Mouse (Mus musculus) forebrain, embryonic 11.5 days (tissue): ENCODE results near the gene Smyd1. TPM values are rescaled to one million over a fixed set of nuclear protein-coding genes. Genes with fewer than 3 reads are reported as not detected.

Experiments used
- ATAC-seq: fragments of 200-750 bp; cut with Nextera tagmentation; replicated peaks from 2 replicates; pipeline ENCODE4 v1.8.0; 2017; ENCODE audit warnings: moderate TSS enrichment; ENCODE audit not compliant: low FRiP score
- DNase-seq: peaks from one replicate; pipeline ENCODE4 v3.0.0-alpha.2; 2017; ENCODE audit warnings: low spot score
- H3K27ac ChIP-seq: fragments of 300-500 bp; sonication (generic); 2 replicates; pipeline ENCODE4 v1.5.1; 2014; ENCODE audit warnings: low read depth, low read length
- H3K27me3 ChIP-seq: fragments of 300-500 bp; sonication (generic); 2 replicates; pipeline ENCODE4 v1.6.1; 2014; ENCODE audit warnings: mild to moderate bottlenecking, low read length, mixed read lengths; ENCODE audit not compliant: control insufficient read depth, insufficient read depth
- H3K36me3 ChIP-seq: fragments of 300-500 bp; sonication (generic); 2 replicates; pipeline ENCODE4 v1.6.1; 2014; ENCODE audit warnings: mild to moderate bottlenecking, low read length, moderate library complexity, mixed read lengths; ENCODE audit not compliant: control insufficient read depth, insufficient read depth
- H3K4me1 ChIP-seq: fragments of 300-500 bp; sonication (generic); replicated peaks from 2 replicates; pipeline ENCODE4 v1.6.1; 2014; ENCODE audit warnings: low read length, mixed read lengths; ENCODE audit not compliant: control insufficient read depth, insufficient read depth
- H3K4me2 ChIP-seq: fragments of 300-500 bp; sonication (generic); 2 replicates; pipeline ENCODE4 v1.6.1; 2014; ENCODE audit warnings: low read depth, mild to moderate bottlenecking, low read length, moderate library complexity, mixed read lengths; ENCODE audit not compliant: severe bottlenecking
- H3K4me3 ChIP-seq: fragments of 300-500 bp; sonication (generic); 2 replicates; pipeline ENCODE4 v1.5.1; 2014; ENCODE audit warnings: low read depth, low read length
- H3K9ac ChIP-seq: fragments of 300-500 bp; sonication (generic); 2 replicates; pipeline ENCODE4 v1.6.1; 2014; ENCODE audit warnings: low read length
- H3K9me3 ChIP-seq: fragments of 300-500 bp; sonication (generic); 2 replicates; pipeline ENCODE4 v1.6.1; 2016; ENCODE audit warnings: low read length, mixed read lengths; ENCODE audit not compliant: control insufficient read depth
- WGBS: fragments of 180-500 bp; shearing (Covaris S2); extraction: QIAGEN DNeasy Blood & Tissue Kit; methylation state at CpG from one replicate; pipeline ENCODE4 v1.1.7; 2014; 5-methylcytosine and 5-hydroxymethylcytosine counted together
- polyA plus RNA-seq: library from polyadenylated mRNA; unstranded; fragments of >200 nt; fragmentation: Nextera tagmentation; extraction: Ambion mirVana; gene quantifications from 2 replicates; pipeline ENCODE4 v1.2.1, GENCODE M21; 2014

Gene Smyd1
- polyA plus RNA-seq, 1 experiment from 2014 or later = 0.17 TPM

DNA sequence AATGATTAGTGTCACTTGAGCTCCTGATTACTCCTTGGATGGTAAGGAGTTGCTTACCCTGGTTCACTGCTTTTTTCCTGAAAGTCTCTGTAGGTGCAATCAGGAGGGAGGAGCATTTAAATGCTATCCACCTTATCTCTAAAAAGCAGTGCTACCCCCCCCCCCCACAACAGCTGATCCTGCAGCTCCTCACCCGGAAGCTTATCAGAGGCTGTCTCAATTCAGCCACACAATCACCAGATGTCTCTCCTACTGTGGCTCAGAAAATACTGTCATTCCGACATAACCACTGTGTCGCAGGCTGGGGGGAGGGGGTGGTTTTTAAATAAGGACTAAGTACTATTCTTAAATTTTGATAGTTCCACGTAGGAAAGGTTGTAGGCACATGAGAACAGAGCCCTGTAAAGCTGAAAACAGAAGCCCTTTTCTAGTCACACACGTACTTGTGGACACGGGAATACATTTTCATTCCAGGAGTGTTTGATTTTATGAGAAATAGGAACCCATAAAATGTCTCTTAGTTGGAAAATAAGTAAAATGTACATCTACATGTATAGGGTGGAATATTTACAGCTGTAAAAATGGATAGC, 61.9 kb downstream of the Smyd1 start:
- no peak overlapping the region for H3K4me2 ChIP-seq
- 70% methylated on average over 6 of the region's 6 CpGs for WGBS
- no peaks in the 10 kb centered on the region for H3K27me3 ChIP-seq
- no peak for DNase-seq
- no peak overlapping the region for H3K27ac ChIP-seq
- no peak overlapping the region for H3K9ac ChIP-seq
- no peaks in the 10 kb centered on the region for H3K36me3 ChIP-seq
- H3K4me3 ChIP-seq = no peak overlapping the region
- H3K9me3 ChIP-seq = no peaks in the 10 kb centered on the region
- no peaks in the 10 kb centered on the region for H3K4me1 ChIP-seq
- ATAC-seq = no peak

DNA sequence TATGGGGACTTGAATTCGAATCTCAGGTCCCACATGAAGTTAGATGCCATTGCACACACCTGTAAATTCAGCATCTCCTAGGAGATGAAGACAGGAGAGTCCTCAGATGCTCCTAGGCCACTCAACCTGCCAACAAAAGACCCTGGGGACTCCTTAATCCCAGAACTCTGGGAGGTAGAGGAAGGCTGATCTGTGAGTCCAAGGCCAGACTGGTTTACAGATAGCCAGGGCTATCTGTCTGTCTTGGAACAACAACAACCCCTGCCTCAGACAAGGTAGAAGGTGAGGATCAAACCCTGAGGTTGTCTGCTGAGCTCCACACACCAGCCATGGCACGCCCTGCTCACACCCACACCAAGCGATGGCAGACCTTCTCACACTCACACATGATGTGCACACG, 62.9 kb downstream of the Smyd1 start:
- no peaks in the 10 kb centered on the region for H3K27me3 ChIP-seq
- no peaks in the 10 kb centered on the region for H3K4me1 ChIP-seq
- H3K4me2 ChIP-seq = no peak overlapping the region
- 89% methylated on average over 4 of the region's 4 CpGs for WGBS
- H3K36me3 ChIP-seq = no peaks in the 10 kb centered on the region
- H3K27ac ChIP-seq = no peak overlapping the region
- DNase-seq (no peak), ATAC-seq (no peak)
- H3K9me3 ChIP-seq = no peaks in the 10 kb centered on the region
- H3K4me3 ChIP-seq = no peak overlapping the region
- no peak overlapping the region for H3K9ac ChIP-seq

DNA sequence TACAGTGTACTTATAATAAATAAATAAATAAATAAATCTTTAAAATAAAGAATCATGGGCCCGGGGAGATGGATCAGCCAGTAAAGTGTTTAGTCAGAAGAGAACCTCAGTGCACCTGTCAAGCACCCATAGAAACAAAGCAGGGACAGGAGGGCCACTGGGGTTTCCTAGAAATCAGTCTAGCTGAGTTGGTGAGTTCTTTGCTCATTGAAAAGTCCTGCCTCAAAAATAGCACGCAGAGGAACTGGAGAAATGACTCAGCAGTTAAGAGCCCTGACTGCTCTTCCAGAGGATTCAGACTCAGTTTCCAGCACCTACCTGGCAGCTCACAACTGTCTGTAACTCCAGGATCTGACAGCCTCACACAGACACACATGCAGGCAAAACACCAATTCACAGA, 63.5 kb downstream of the Smyd1 start:
- H3K9me3 ChIP-seq = no peaks in the 10 kb centered on the region
- H3K4me1 ChIP-seq = no peaks in the 10 kb centered on the region
- no peak overlapping the region for H3K9ac ChIP-seq
- H3K36me3 ChIP-seq = no peaks in the 10 kb centered on the region
- no peak for ATAC-seq
- no peak overlapping the region for H3K4me3 ChIP-seq
- 82% methylated on average over 2 of the region's 2 CpGs for WGBS
- H3K27me3 ChIP-seq = no peaks in the 10 kb centered on the region
- no peak for DNase-seq
- H3K4me2 ChIP-seq = no peak overlapping the region
- H3K27ac ChIP-seq = no peak overlapping the region

- DNase-seq (no peak), ATAC-seq (no peak)
- H3K4me3 ChIP-seq = no peak overlapping the region
- H3K4me2 ChIP-seq = no peak overlapping the region
- no peaks in the 10 kb centered on the region for H3K36me3 ChIP-seq
- H3K4me1 ChIP-seq = no peaks in the 10 kb centered on the region
- 81% methylated on average over 1 of the region's 1 CpGs for WGBS
- H3K9ac ChIP-seq = no peak overlapping the region
- H3K27ac ChIP-seq = no peak overlapping the region
- H3K27me3 ChIP-seq = no peaks in the 10 kb centered on the region
- no peaks in the 10 kb centered on the region for H3K9me3 ChIP-seq
Measured at GRCm38 (mm10) chr6:71257375-71257774, 64.7 kb downstream of the Smyd1 start.

- WGBS = 93% methylated on average over 10 of the region's 10 CpGs
- ATAC-seq = no peak
- no peak overlapping the region for H3K9ac ChIP-seq
Measured at GRCm38 (mm10) chr6:71256166-71256565, 65.9 kb downstream of the Smyd1 start.

DNA sequence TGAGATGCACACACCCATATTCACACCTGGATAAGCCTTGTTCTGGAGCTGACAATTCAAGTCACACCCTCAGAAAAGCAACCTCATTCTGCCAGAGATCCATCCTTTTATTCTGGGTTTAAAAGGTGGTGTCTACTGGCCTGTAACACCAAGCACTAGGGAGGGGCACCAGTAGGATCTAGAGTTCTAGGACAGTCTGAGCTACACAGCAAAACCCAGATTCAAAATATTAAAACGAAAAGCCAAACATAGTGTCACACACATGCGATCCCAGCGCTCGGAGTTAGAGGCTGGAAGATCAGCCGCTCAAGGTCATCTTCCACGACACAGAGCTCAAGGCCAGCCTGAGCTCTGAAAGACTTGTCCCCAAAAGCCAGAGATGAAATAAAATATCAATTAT, 67.6 kb downstream of the Smyd1 start:
- no peaks in the 10 kb centered on the region for H3K36me3 ChIP-seq
- H3K4me2 ChIP-seq = no peak overlapping the region
- H3K4me1 ChIP-seq = no peaks in the 10 kb centered on the region
- no peaks in the 10 kb centered on the region for H3K9me3 ChIP-seq
- DNase-seq (no peak), ATAC-seq (no peak)
- no peaks in the 10 kb centered on the region for H3K27me3 ChIP-seq
- no peak overlapping the region for H3K4me3 ChIP-seq
- no peak overlapping the region for H3K9ac ChIP-seq
- H3K27ac ChIP-seq = no peak overlapping the region
- WGBS = 92% methylated on average over 6 of the region's 6 CpGs

More at GRCm38 (mm10) chr6:71256166-71256565, 65.9 kb downstream of the Smyd1 start:
- no peak for DNase-seq
- Histone ChIP-seq H3K9me3 (no peaks in the 10 kb centered on the region), H3K4me2 (no peak overlapping the region), H3K27ac (no peak overlapping the region), H3K27me3 (no peaks in the 10 kb centered on the region), H3K4me1 (no peaks in the 10 kb centered on the region), H3K4me3 (no peak overlapping the region), H3K36me3 (no peaks in the 10 kb centered on the region)

DNA sequence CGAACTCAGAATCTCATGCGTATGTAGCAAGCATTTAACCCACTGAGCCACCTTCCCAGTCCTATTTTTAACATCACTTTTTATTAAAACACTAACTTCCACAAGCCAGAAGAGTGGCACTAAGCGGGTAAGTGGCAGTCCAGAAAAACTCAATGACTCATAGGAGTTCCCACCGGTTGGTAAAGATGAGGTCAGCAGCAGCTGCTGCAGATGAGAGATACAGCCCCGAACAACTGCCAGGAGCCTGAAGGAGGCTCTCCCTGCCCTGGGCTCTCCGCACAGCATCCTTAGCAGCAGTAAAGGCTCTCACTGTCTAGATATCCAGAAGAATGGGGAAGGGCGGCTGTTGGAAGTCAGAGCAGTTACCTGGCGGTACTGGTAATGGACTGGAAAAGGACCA, 71.1 kb downstream of the Smyd1 start:
- ATAC-seq = no peak
- H3K9ac ChIP-seq = no peak overlapping the region
- H3K4me1 ChIP-seq = no peaks in the 10 kb centered on the region
- H3K36me3 ChIP-seq = no peaks in the 10 kb centered on the region
- no peak overlapping the region for H3K4me3 ChIP-seq
- no peak overlapping the region for H3K27ac ChIP-seq
- 85% methylated on average over 8 of the region's 8 CpGs for WGBS
- DNase-seq = no peak
- no peaks in the 10 kb centered on the region for H3K9me3 ChIP-seq
- H3K27me3 ChIP-seq = no peaks in the 10 kb centered on the region
- no peak overlapping the region for H3K4me2 ChIP-seq

GRCm38 (mm10) chr6:71249615-71250014, 72.4 kb downstream of the Smyd1 start:
- Histone ChIP-seq H3K4me1 (no peaks in the 10 kb centered on the region), H3K4me3 (no peak overlapping the region), H3K9me3 (no peaks in the 10 kb centered on the region), H3K36me3 (no peaks in the 10 kb centered on the region), H3K27ac (no peak overlapping the region), H3K4me2 (no peak overlapping the region), H3K27me3 (no peaks in the 10 kb centered on the region), H3K9ac (no peak overlapping the region)
- WGBS = 77% methylated on average over 3 of the region's 3 CpGs
- ATAC-seq (no peak), DNase-seq (no peak)

DNA sequence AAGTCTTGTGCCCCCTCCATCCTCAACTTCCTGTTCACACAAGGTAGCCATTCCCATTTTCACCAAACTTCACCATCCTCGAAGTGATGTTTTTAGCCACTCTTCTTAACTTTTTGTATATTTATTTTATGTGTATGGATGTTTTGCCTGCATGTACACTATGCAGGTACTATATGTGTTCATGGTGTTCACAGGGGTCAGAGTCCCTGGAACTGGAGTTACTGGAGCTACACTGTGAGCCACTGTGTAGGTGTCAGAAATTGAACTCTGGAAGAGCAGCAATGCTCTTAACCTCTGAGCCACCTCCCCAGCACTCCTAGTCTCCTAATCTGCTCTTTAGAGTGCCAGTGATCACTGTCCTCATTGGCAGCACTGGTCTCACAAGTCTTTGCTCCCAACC, 73.6 kb downstream of the Smyd1 start:
- Histone ChIP-seq H3K4me1 (no peaks in the 10 kb centered on the region), H3K4me3 (no peak overlapping the region), H3K36me3 (no peaks in the 10 kb centered on the region), H3K9ac (no peak overlapping the region), H3K27me3 (no peaks in the 10 kb centered on the region), H3K4me2 (no peak overlapping the region), H3K27ac (no peak overlapping the region), H3K9me3 (no peaks in the 10 kb centered on the region; the same call in 1 of the 2 replicates)
- ATAC-seq = no peak
- DNase-seq = no peak
- WGBS = 89% methylated on average over 1 of the region's 1 CpGs
